Mouse (Mus musculus): Measurements from ENCODE around the gene Cacna1s. TPM values are rescaled to one million over a fixed set of nuclear protein-coding genes. Genes with fewer than 3 reads are reported as not detected.
A peak's percentile ranks its signal among the peaks of the same experiment; 100 is the strongest.

Gene Cacna1s
- polyA plus RNA-seq, 1 experiment from 2014 or later, result 2.4 TPM

GRCm38 (mm10) chr1:136130107-136130506 is 77.6 kb downstream of the Cacna1s start:
- peaks cover 69% of the 10 kb centered on the region for H3K4me1 ChIP-seq (replicated peaks)
- peak overlapping the region; percentile 88; the same call in 1 of the 2 replicates for H3K4me3 ChIP-seq (replicated peaks)
- no peak for ATAC-seq (ENCODE audit: insufficient number of reproducible peaks, insufficient read depth, low FRiP score, low TSS enrichment, low read depth)
- 54% methylated on average over 3 of the region's 3 CpGs for WGBS
- H3K36me3 ChIP-seq, result no peaks in the 10 kb centered on the region
- H3K9me3 ChIP-seq, result no peaks in the 10 kb centered on the region
- H3K27ac ChIP-seq, result peak overlapping the region; percentile 41; the same call in 1 of the 2 replicates
- H3K4me2 ChIP-seq, result peak overlapping the region; percentile 88
- H3K27me3 ChIP-seq, result no peaks in the 10 kb centered on the region
- H3K9ac ChIP-seq (replicated peaks), result no peak overlapping the region

DNA sequence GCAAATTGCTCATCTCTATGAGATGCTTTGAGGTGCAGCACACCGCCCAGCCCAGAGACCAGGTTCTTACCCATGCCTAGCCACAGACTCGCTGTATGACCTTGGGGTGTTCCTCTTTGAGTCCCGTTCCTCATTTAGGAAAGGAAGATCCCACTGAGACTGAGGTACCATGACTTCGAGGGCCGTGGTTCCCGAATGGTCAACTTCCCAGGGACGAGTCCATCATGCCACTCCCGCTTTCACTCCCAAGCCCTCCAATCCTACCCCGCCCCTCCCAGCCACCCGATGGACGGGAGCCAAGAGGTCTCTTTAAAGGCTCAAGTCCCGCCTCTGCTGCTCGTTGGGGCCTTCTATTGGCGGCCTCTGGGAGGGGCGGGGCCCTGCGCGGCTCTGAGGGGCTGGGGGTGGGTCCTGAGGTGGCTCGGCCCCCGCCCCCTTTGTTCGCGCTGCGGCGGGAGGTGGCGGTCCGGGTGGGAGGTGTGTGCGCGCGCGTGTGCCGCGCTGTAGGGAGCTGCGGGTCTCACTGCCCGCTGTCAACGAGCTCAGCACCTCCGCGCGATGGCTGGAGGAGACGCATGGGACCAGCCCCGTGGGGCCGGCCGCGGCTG is 78.5 kb downstream of the Cacna1s start, which contains the start of gene Kif21b:
Gene Kif21b, plus strand, starts transcription at position 439 of the 608 bp plus-strand sequence.
- 2% methylated on average over 42 of the region's 42 CpGs for WGBS
- Histone ChIP-seq H3K4me1 (replicated peaks) (peaks cover 77% of the 10 kb centered on the region), H3K36me3 (no peaks in the 10 kb centered on the region), H3K27me3 (no peaks in the 10 kb centered on the region), H3K27ac (peak within 1 kb of the TSS; percentile 77), H3K9me3 (no peaks in the 10 kb centered on the region), H3K4me3 (replicated peaks) (peak within 1 kb of the TSS; percentile 88), H3K9ac (replicated peaks) (peak within 1 kb of the TSS; percentile 82), H3K4me2 (peak within 1 kb of the TSS; percentile 88)
- ATAC-seq (ENCODE audit: insufficient number of reproducible peaks, insufficient read depth, low FRiP score, low TSS enrichment, low read depth), result peak; percentile 85

DNA sequence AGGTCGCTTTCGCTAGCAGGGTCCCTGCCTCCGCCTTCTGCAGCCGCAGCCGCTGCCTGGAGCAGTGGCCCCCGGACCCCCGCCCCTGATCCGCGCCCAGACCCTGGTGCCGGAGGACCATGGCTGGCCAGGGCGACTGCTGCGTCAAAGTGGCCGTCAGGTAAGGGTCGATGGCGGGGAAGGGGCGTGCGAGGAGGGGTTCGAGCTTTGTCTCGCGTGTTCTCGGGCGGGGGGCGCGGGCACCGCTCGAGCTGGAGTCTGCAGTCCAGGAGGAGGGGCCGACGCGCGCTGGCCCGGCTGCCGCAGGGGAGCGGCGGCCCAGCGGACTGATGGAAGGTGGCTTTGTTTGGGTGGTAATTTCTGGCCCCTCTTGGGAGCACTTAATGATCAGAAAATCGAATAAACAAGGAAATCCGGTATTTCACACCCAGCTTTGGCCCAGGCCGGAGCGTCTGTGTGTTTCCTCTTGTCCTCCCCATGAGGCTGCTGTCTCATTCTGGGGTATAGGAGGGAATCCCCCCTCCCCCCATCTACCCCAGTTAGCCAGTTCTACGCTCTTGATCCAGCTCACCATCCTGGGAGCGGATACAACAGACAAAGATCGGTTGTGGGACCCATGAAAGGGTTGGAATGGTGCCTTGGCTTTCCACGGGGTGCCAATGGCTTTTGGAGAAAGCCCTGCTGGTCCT is 79.2 kb downstream of the Cacna1s start:
- Histone ChIP-seq H3K36me3 (no peaks in the 10 kb centered on the region), H3K9ac (replicated peaks) (peak overlapping the region; percentile 82), H3K4me2 (peak overlapping the region; percentile 88), H3K4me1 (replicated peaks) (peaks cover 79% of the 10 kb centered on the region), H3K9me3 (no peaks in the 10 kb centered on the region), H3K27me3 (no peaks in the 10 kb centered on the region), H3K4me3 (replicated peaks) (peak overlapping the region; percentile 88), H3K27ac (peak overlapping the region; percentile 77)
- WGBS, result under 1% methylated on average over 43 of the region's 43 CpGs
- peak; percentile 21 for ATAC-seq (ENCODE audit: insufficient number of reproducible peaks, insufficient read depth, low FRiP score, low TSS enrichment, low read depth)

DNA sequence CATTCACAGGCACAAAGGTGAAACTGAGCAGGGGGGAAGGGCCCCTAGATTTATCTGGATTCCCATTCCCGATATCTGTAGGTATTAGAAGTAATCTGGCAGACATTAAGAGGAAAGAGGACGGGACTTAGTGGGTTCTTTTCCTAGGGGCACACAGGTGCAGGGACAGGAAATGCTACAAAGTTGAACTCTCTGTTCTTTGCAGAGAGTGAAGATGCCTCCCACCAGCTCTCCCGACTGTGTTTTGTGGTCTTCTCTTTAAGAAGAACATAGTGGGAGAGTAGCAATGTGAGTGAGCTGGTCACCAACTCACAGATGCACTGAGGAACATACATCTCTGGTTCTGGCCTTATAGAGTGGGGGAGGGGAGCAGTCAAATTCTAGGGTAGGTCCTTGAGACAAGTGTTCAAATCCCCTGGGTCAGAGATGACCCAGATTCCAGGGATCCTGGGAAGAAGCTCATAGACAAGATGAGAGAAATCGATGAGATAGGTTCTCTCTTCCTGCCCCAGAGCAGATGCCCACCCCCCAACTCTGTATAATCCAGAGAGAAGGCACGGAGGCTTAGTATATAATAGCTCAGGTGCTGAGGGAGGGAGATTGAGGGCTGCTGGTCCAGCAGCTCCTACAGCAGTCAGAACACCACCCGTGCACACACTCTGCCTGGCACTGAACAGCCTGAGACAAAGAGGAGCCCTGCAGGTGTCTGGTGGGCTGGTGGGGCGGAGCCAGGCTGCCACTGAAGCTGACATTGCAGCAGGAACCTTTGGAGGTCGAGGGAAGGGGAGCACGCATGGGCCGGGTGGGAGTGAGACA is 80.0 kb downstream of the Cacna1s start:
- no peaks in the 10 kb centered on the region for H3K36me3 ChIP-seq
- peak overlapping the region; percentile 82 for H3K9ac ChIP-seq (replicated peaks)
- ATAC-seq (ENCODE audit: insufficient number of reproducible peaks, insufficient read depth, low FRiP score, low TSS enrichment, low read depth), result no peak
- peak overlapping the region; percentile 88 for H3K4me3 ChIP-seq (replicated peaks)
- peak overlapping the region; percentile 88 for H3K4me2 ChIP-seq
- peaks cover 87% of the 10 kb centered on the region for H3K4me1 ChIP-seq (replicated peaks)
- no peak overlapping the region for H3K27ac ChIP-seq
- 29% methylated on average over 10 of the region's 10 CpGs for WGBS
- H3K9me3 ChIP-seq, result no peaks in the 10 kb centered on the region
- no peaks in the 10 kb centered on the region for H3K27me3 ChIP-seq

- H3K9me3 ChIP-seq, result no peaks in the 10 kb centered on the region
- WGBS, result 23% methylated on average over 13 of the region's 13 CpGs
- H3K27ac ChIP-seq, result 0 out of 2 replicates have a peak overlapping the region, but pooled peaks have one; percentile 35
- no peaks in the 10 kb centered on the region for H3K36me3 ChIP-seq
- H3K9ac ChIP-seq (replicated peaks), result peak overlapping the region; percentile 40; the same call in 1 of the 2 replicates
- no peaks in the 10 kb centered on the region for H3K27me3 ChIP-seq
- H3K4me3 ChIP-seq (replicated peaks), result peak overlapping the region; percentile 88
- no peak for ATAC-seq (ENCODE audit: insufficient number of reproducible peaks, insufficient read depth, low FRiP score, low TSS enrichment, low read depth)
- H3K4me1 ChIP-seq (replicated peaks), result peaks cover 89% of the 10 kb centered on the region
- H3K4me2 ChIP-seq, result peak overlapping the region; percentile 88
These were observed 81.2 kb downstream of the Cacna1s start for GRCm38 (mm10) chr1:136133570-136134240.

DNA sequence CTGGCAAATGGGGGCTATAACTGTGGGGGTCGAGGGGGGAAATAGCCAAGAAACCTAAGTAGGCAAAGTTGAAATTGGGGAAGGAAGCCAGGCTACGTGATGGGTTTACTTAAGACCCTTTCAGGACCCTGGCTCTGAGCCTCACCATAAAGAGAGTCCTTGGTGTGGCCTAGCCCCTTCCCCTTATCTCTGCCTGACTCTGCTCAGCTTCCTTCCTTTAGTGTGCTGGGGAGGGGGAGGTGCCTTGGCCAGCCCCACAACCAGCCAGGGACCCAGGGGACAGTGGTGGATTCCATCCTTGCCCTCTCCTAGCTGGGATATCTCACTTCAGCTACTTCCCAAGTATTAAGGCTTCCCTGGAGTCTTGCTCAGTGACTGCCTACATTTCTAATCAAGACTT is 82.0 kb downstream of the Cacna1s start:
- no peak overlapping the region for H3K27ac ChIP-seq
- H3K4me1 ChIP-seq (replicated peaks), result peaks cover 89% of the 10 kb centered on the region
- no peaks in the 10 kb centered on the region for H3K27me3 ChIP-seq
- H3K4me3 ChIP-seq (replicated peaks), result no peak overlapping the region
- H3K36me3 ChIP-seq, result no peaks in the 10 kb centered on the region
- H3K9ac ChIP-seq (replicated peaks), result no peak overlapping the region
- no peak overlapping the region for H3K4me2 ChIP-seq
- no peak for ATAC-seq (ENCODE audit: insufficient number of reproducible peaks, insufficient read depth, low FRiP score, low TSS enrichment, low read depth)
- H3K9me3 ChIP-seq, result no peaks in the 10 kb centered on the region
- WGBS, result 67% methylated on average over 2 of the region's 2 CpGs

GRCm38 (mm10) chr1:136135046-136135445 is 82.5 kb downstream of the Cacna1s start:
- Histone ChIP-seq H3K4me3 (replicated peaks) (no peak overlapping the region), H3K4me1 (replicated peaks) (peaks cover 87% of the 10 kb centered on the region), H3K27me3 (no peaks in the 10 kb centered on the region), H3K27ac (no peak overlapping the region), H3K9me3 (no peaks in the 10 kb centered on the region), H3K36me3 (no peaks in the 10 kb centered on the region), H3K4me2 (no peak overlapping the region), H3K9ac (replicated peaks) (no peak overlapping the region)
- WGBS, result 29% methylated on average over 1 of the region's 1 CpGs
- ATAC-seq (ENCODE audit: insufficient number of reproducible peaks, insufficient read depth, low FRiP score, low TSS enrichment, low read depth), result no peak

- Histone ChIP-seq H3K4me2 (peak overlapping the region; percentile 42), H3K9ac (replicated peaks) (no peak overlapping the region), H3K4me3 (replicated peaks) (no peak overlapping the region), H3K27me3 (no peaks in the 10 kb centered on the region), H3K4me1 (replicated peaks) (peaks cover 83% of the 10 kb centered on the region), H3K36me3 (no peaks in the 10 kb centered on the region), H3K27ac (peak overlapping the region; percentile 86), H3K9me3 (no peaks in the 10 kb centered on the region)
- 65% methylated on average over 6 of the region's 6 CpGs for WGBS
- ATAC-seq (ENCODE audit: insufficient number of reproducible peaks, insufficient read depth, low FRiP score, low TSS enrichment, low read depth), result no peak
These were observed 83.4 kb downstream of the Cacna1s start for GRCm38 (mm10) chr1:136135777-136136444.

GRCm38 (mm10) chr1:136136547-136136946 is 84.0 kb downstream of the Cacna1s start:
- H3K4me3 ChIP-seq (replicated peaks), result no peak overlapping the region
- 27% methylated on average over 4 of the region's 4 CpGs for WGBS
- no peaks in the 10 kb centered on the region for H3K36me3 ChIP-seq
- H3K4me2 ChIP-seq, result peak overlapping the region; percentile 42
- no peak for ATAC-seq (ENCODE audit: insufficient number of reproducible peaks, insufficient read depth, low FRiP score, low TSS enrichment, low read depth)
- H3K9me3 ChIP-seq, result no peaks in the 10 kb centered on the region
- H3K27ac ChIP-seq, result peak overlapping the region; percentile 86
- peaks cover 83% of the 10 kb centered on the region for H3K4me1 ChIP-seq (replicated peaks)
- H3K27me3 ChIP-seq, result no peaks in the 10 kb centered on the region
- no peak overlapping the region for H3K9ac ChIP-seq (replicated peaks)

DNA sequence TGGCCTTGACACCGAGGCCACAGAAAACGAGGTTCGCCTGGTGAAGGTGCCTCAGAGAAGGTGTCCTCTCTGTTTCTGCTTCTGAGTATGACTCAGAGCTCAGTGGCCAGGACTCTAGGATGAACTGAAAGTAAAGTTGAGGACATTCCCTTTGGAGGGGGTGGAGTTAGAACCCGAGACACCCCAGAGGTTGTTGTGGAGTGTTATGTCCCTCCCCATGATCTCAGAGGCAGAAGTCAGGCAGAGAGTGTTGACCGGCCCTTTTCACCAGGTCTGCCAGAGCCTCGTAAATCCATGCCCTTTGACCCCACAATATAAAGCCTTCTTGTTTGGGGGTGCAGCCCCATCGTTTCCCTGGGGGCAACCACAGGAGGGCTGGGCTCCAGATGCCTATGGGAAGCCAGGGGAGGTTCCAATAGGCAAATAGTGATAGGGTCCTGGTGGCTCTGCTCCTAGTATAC is 84.6 kb downstream of the Cacna1s start:
- Histone ChIP-seq H3K9me3 (no peaks in the 10 kb centered on the region), H3K4me2 (peak overlapping the region; percentile 42), H3K9ac (replicated peaks) (0 out of 2 replicates have a peak overlapping the region, but pooled peaks have one; percentile 12), H3K27me3 (no peaks in the 10 kb centered on the region), H3K4me3 (replicated peaks) (no peak overlapping the region), H3K4me1 (replicated peaks) (peaks cover 83% of the 10 kb centered on the region), H3K36me3 (no peaks in the 10 kb centered on the region), H3K27ac (peak overlapping the region; percentile 86)
- ATAC-seq (ENCODE audit: insufficient number of reproducible peaks, insufficient read depth, low FRiP score, low TSS enrichment, low read depth), result no peak
- 18% methylated on average over 7 of the region's 7 CpGs for WGBS

Measured in limb, embryonic 12.5 days (tissue).